Mouse (Mus musculus): Measurements from ENCODE around the gene Hsf2bp. TPM values are rescaled to one million over a fixed set of nuclear protein-coding genes. Genes with fewer than 3 reads are reported as not detected.

Gene Hsf2bp
- polyA plus RNA-seq (2012; rRNA removed) = 0.15 and 0.19 TPM in 2 replicates

DNA sequence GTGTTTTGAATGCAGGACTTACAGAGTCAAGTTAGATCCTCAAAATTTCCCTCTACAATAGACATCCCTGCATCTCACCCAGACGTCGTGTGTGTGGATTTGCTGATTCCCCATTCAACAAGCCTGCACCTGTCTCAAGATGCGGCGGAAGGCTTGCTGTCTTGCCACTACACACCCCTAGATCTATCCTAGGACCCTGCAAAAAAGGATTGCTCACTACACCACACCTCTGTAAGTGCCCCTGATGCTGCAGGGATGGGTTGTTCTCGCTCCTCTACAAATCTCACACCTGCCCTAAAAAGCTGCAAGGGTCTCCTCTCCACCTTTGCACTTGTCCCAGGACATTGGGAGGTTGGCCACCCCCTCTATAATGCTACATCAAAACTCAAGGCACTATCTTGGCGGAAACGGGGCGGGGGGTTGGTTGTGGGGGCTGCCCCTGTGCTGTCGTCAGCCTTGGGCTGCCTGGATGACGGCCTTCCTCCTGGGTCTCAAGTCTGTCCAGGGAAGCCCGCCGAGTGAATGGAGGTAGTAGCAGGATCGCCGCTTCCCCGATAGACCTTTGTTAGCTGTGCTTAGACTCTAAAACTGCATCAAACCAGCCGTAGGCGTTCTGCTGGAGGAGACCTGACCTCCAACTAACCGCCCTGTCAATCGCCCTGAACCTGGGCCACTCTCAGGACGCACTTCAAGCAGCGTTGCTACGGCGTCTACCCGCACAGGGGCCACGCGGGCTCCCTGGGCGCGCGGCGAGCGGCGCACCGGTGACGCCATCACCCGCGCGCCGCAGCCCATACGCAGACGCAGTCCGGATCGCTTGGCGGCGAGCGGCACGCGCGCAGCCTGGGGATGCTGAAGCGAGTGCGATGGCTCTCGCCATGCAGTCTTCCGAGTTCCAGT is at the start of gene Hsf2bp, which contains the start of gene Rrp1b:
Gene Hsf2bp (minus strand): TSS at position 741 of the 900 bp plus-strand sequence.
Gene Rrp1b (plus strand): TSS at position 492 of the 900 bp plus-strand sequence.

Other genes starting within 250 kb of the Hsf2bp start
- gene Sik1, start 180.5 kb downstream of the Hsf2bp start, polyA plus RNA-seq (2012; rRNA removed) = 5.4 and 6.4 TPM in 2 replicates
- gene Rrp1b, start 249 bp downstream of the Hsf2bp start, polyA plus RNA-seq (2012; rRNA removed) = 4.9 and 5.2 TPM in 2 replicates
- gene Notch3, start 130.5 kb upstream of the Hsf2bp start, polyA plus RNA-seq (2012; rRNA removed) = 0.92 and 1.1 TPM in 2 replicates
- 0.06 and 0.08 TPM in 2 replicates for gene Ephx3, start 153.2 kb upstream of the Hsf2bp start, polyA plus RNA-seq (2012; rRNA removed)
- 7.7 and 11.8 TPM in 2 replicates for gene Brd4, start 248.4 kb upstream of the Hsf2bp start, polyA plus RNA-seq (2012; rRNA removed)

All from liver, embryonic 18 days (tissue).